In the genomic region with DNA sequence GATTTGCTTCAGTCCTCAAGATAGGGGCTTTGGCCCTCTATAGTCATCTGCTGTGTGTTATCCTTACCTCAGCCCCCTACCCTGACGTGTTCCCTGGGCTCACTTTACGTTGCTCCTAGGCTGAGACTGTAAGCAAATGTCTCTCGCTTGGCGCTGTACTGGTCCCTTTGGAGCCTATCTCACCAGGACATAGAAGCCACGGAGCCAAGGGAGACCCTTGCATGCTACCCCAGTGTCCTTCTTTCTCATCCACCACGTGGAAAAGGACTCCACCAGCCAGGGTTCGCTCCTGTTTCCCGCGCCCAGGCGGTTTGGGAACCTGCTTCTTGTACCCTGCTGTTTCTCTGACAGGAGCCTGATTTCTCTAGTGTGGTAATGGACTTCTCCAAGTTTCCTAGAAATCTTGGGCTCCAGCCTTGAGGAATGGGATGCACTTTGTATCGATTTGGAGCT, we compare ENCODE assay signal across 8 mouse cellular contexts. TPM values are rescaled to one million over a fixed set of nuclear protein-coding genes. Genes with fewer than 3 reads are reported as not detected.
DNase-seq lines count a peak whose midpoint lies in the region; ATAC-seq and TF ChIP-seq lines count a peak whose summit lies in the region.

No protein-coding gene starts in this region.

- no peaks in the 10 kb centered on the region for H3K4me1 ChIP-seq in lung, postnatal 0 days (ENCODE audit: insufficient read depth, low read depth, low read length)
- H3K4me1 ChIP-seq in neural tube, embryonic 13.5 days (replicated peaks), result peaks cover 10% of the 10 kb centered on the region; the same call in 1 of the 2 replicates

- H3K36me3 ChIP-seq in lung, postnatal 0 days (ENCODE audit: insufficient read depth, low read length), result no peaks in the 10 kb centered on the region
- H3K36me3 ChIP-seq in neural tube, embryonic 13.5 days, result no peaks in the 10 kb centered on the region

- no peak for TF ChIP-seq CTCF in lung, postnatal 0 days (IDR thresholded peaks at IDR 0.05)

- 9% methylated on average over 11 of the region's 11 CpGs for WGBS in lung, postnatal 0 days
- 8% methylated on average over 11 of the region's 11 CpGs for WGBS in neural tube, embryonic 13.5 days

- no peak for TF ChIP-seq EP300 in lung, postnatal 0 days (IDR thresholded peaks at IDR 0.05)

- no peak overlapping the region for H3K27ac ChIP-seq in lung, postnatal 0 days (ENCODE audit: low read length)
- H3K27ac ChIP-seq in neural tube, embryonic 13.5 days (replicated peaks), result peak overlapping the region; percentile 94

- H3K4me2 ChIP-seq in lung, postnatal 0 days (replicated peaks; ENCODE audit: low read depth, low read length), result peak overlapping the region; percentile 74; the same call in 1 of the 2 replicates
- peak overlapping the region; percentile 75 for H3K4me2 ChIP-seq in neural tube, embryonic 13.5 days

- H3K9ac ChIP-seq in lung, postnatal 0 days (replicated peaks; ENCODE audit: low read depth), result no peak overlapping the region
- H3K9ac ChIP-seq in neural tube, embryonic 13.5 days, result peak overlapping the region; percentile 86

- no peaks in the 10 kb centered on the region for H3K9me3 ChIP-seq in lung, postnatal 0 days (ENCODE audit: low read length)
- H3K9me3 ChIP-seq in neural tube, embryonic 13.5 days, result no peaks in the 10 kb centered on the region

- H3K4me3 ChIP-seq in lung, postnatal 0 days (ENCODE audit: low read depth, low read length), result peak overlapping the region; percentile 31; the same call in 1 of the 2 replicates
- H3K4me3 ChIP-seq in neural tube, embryonic 13.5 days, result peak overlapping the region; percentile 67

- DNase-seq in cerebellum, adult 8-10 months, result no peak
- DNase-seq in lung, postnatal 0 days (ENCODE audit: low spot score), result no peak
- DNase-seq in lung, postnatal 10 days, result no peak
- DNase-seq in left cerebral cortex, adult 8-10 months (ENCODE audit: low spot score in 2 of 2), result peak; percentile 11 to 23
- DNase-seq in kidney, adult 8-10 months, result no peak

- no peaks in the 10 kb centered on the region for H3K27me3 ChIP-seq in lung, postnatal 0 days (replicated peaks; ENCODE audit: insufficient read depth, low read length)
- H3K27me3 ChIP-seq in neural tube, embryonic 13.5 days, result no peaks in the 10 kb centered on the region

- ATAC-seq in cerebellum, adult (ENCODE audit: insufficient number of reproducible peaks, low FRiP score, low TSS enrichment), result peak; percentile 13; the same call in 1 of the 2 replicates
- no peak for ATAC-seq in lung, postnatal 0 days
- no peak; the same call in 1 of the 2 replicates for ATAC-seq in neural tube, embryonic 13.5 days (ENCODE audit: low read depth)
- ATAC-seq in erythroid progenitor cell, adult 5-6 weeks (replicated peaks; ENCODE audit: low FRiP score, poor library complexity, severe bottlenecking), result no peak

RNA-seq across cellular contexts. Expression of a gene that starts 0.8 kb away (rescaled TPM):
- 0.18 and 0.19 TPM in 2 replicates for polyA plus RNA-seq in lung, postnatal 0 days (2015; fragmentation: Nextera tagmentation; extraction: Ambion mirVana)
- total RNA-seq in left cerebral cortex, adult 8-10 months (2022), result 1 to 10 TPM; 6.4 to 6.7 (median 6.5) TPM
- 28.3 and 29.4 TPM in 2 replicates for polyA plus RNA-seq in neural tube, embryonic 13.5 days (2015; fragmentation: Nextera tagmentation; extraction: Ambion mirVana)
- not detected in 2 replicates for total RNA-seq in erythroid progenitor cell, adult 5-6 weeks (2015; ENCODE audit: low replicate concordance)
- not detected in 2 replicates for total RNA-seq in erythroid progenitor cell, adult 5-6 weeks (2017; ENCODE audit: low replicate concordance)

Comparison
In these comparisons a context has a peak if more than half of its experiments do, and no peak if none do; other contexts are left out.
1. DNase-seq: peak in left cerebral cortex, adult 8-10 months (2 of 2); none in cerebellum, adult 8-10 months (single experiment), lung, postnatal 0 days (single experiment), lung, postnatal 10 days (single experiment) and kidney, adult 8-10 months (0 of 2).
2. RNA of a gene that starts 0.8 kb away (total RNA-seq): 6.4 to 6.7 TPM in left cerebral cortex, adult 8-10 months; not detected in erythroid progenitor cell, adult 5-6 weeks; every median in the first group is over 4 times any median in the second.